Mouse (Mus musculus) thymus, adult 2 months (tissue): ENCODE measurements around the gene Gab1. TPM values are rescaled to one million over a fixed set of nuclear protein-coding genes. Genes with fewer than 3 reads are reported as not detected.
A peak's percentile ranks its signal among the peaks of the same experiment; 100 is the strongest.

Experiments used
- DNase-seq: peaks from one replicate; pipeline ENCODE4 v3.0.0; 2021
- H3K27ac ChIP-seq: fragments of 200-500 bp; 2 replicates; pipeline ENCODE4 v1.5.1; 2012; ENCODE audit warnings: low read length, control low read depth; ENCODE audit not compliant: control insufficient read depth, insufficient read depth
- H3K27me3 ChIP-seq: fragments of 200-500 bp; 2 replicates; pipeline ENCODE4 v1.6.1; 2012; ENCODE audit warnings: mild to moderate bottlenecking, low read length, moderate library complexity, mixed read lengths; ENCODE audit not compliant: control insufficient read depth, insufficient read depth
- H3K36me3 ChIP-seq: fragments of 200-500 bp; 2 replicates; pipeline ENCODE4 v1.6.1; 2012; ENCODE audit warnings: mild to moderate bottlenecking, low read length, moderate library complexity; ENCODE audit not compliant: control insufficient read depth, insufficient read depth
- H3K4me1 ChIP-seq: fragments of 200-500 bp; replicated peaks from 2 replicates; pipeline ENCODE4 v1.6.1; 2012; ENCODE audit warnings: low read length; ENCODE audit not compliant: control insufficient read depth, insufficient read depth
- H3K4me3 ChIP-seq: fragments of 200-500 bp; 2 replicates; pipeline ENCODE4 v1.5.1; 2012; ENCODE audit warnings: mild to moderate bottlenecking, low read length, control low read depth, moderate library complexity; ENCODE audit not compliant: control insufficient read depth, insufficient read depth
- CTCF ChIP-seq: fragments of 200-500 bp; IDR thresholded peaks from 2 replicates; pipeline ENCODE4 v1.5.1; 2012; ENCODE audit warnings: mild to moderate bottlenecking, control low read depth, low read length, moderate library complexity, borderline replicate concordance; ENCODE audit not compliant: control insufficient read depth, poor library complexity, insufficient read depth; ENCODE audit errors: extremely low read depth
- POLR2A ChIP-seq: fragments of 200-500 bp; IDR thresholded peaks from 2 replicates; pipeline ENCODE4 v1.6.1; 2012; ENCODE audit warnings: mild to moderate bottlenecking, low read length, control low read depth, moderate library complexity; ENCODE audit not compliant: control insufficient read depth, poor library complexity, insufficient read depth; ENCODE audit errors: extremely low read depth
- WGBS: fragments of 180-500 bp; shearing (Covaris S2); methylation state at CpG from one replicate; pipeline ENCODE4 v1.1.7; 2018; 5-methylcytosine and 5-hydroxymethylcytosine counted together
- polyA plus RNA-seq: library from polyadenylated mRNA; depleted of rRNA; stranded (reverse); fragments of >200 nt; gene quantifications from 2 replicates; pipeline ENCODE4 v1.2.3, GENCODE M21; 2012

The Gab1 gene
- polyA plus RNA-seq, 1 experiment: 8.9 TPM

GRCm38 (mm10) chr8:80772732-80773460, 107.4 kb downstream of the Gab1 start:
- Histone ChIP-seq H3K4me1 (no peaks in the 10 kb centered on the region), H3K4me3 (no peak overlapping the region), H3K36me3 (no peaks in the 10 kb centered on the region), H3K27me3 (no peaks in the 10 kb centered on the region), H3K27ac (no peak overlapping the region)
- TF ChIP-seq CTCF (no peak), POLR2A (no peak)
- no peak for DNase-seq
- 91% methylated on average over 4 of the region's 4 CpGs for WGBS

DNA sequence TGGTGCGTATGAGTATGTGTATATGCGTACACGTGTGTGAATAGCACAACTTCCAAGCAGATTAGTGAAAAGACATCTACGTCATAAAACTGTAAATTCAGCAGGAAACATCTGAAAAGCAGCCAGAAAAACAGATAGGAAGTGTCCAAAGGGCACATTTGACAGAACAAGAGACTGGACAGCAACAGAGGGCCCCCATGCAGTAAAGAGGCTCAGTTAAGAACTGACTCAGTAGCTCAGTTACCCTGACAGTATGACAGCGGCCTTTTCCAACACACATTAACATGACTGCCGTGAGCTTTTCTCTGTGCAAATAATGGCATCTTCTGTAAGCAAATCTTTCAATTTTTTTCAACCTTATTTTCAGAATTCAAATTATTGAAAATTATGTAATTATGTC, 111.9 kb downstream of the Gab1 start:
- Histone ChIP-seq H3K27ac (no peak overlapping the region), H3K36me3 (no peaks in the 10 kb centered on the region), H3K4me1 (no peaks in the 10 kb centered on the region), H3K4me3 (no peak overlapping the region), H3K27me3 (no peaks in the 10 kb centered on the region)
- WGBS: 99% methylated on average over 6 of the region's 6 CpGs
- no peak for TF ChIP-seq CTCF
- no peak for TF ChIP-seq POLR2A
- no peak for DNase-seq

DNA sequence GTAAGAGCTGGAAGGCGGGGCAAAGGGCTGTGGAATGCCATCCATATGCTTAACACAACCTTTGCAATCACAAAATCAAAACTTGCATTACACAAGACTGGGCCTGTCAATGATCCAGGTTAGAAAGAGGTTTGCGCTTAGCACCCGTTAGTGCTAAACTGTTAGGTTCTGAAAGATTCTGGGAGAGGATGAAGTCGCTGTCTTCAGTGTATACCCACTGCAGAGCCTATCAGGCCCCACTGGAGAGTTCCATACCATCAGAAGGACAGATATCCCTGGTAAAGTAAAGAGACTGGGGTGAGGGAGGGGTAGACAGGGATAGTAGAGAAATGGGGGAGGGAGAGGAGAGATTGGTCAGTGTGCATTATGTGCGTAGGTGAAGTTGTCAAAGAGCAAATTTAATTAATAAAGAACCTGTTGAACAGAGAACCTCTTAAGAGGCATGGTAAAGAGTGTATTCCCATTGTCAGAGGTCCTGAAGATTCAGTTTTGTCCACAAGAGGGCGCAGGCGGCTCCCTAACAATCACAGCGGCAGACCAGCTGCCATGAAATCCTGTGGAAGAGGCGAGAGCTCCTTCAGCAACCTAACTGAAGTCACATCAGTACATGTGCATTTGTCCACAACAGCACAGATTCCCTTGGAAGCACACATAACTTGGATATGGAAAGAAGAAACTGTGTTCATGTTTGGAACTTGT, 127.2 kb downstream of the Gab1 start:
- H3K27ac ChIP-seq: no peak overlapping the region
- H3K4me3 ChIP-seq: no peak overlapping the region
- peak; percentile 73; the same call in 1 of the 2 replicates for TF ChIP-seq CTCF
- no peak for TF ChIP-seq POLR2A
- DNase-seq: peak; percentile 74
- H3K36me3 ChIP-seq: no peaks in the 10 kb centered on the region
- 40% methylated on average over 9 of the region's 9 CpGs for WGBS
- H3K4me1 ChIP-seq: no peaks in the 10 kb centered on the region
- no peaks in the 10 kb centered on the region for H3K27me3 ChIP-seq

DNA sequence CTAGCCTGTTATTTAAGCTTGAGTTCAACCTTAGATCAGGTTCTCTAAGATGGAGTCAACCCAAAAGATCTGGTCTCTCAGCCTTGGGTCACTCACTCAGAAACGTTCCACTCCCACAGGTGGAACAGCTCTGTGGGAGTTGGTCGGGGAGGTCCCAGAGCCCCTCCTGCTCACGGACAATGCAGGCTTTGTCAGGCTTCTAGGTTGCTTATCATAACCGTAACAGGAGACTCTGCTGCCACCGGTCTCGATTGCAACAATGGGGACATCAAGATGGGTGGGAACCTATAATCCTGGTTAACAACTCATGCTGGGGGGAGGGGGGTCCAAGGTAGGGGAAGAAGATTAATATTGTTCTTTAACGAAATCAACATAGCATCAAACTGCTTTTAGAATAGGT, 127.9 kb downstream of the Gab1 start:
- no peaks in the 10 kb centered on the region for H3K27me3 ChIP-seq
- H3K4me1 ChIP-seq: no peaks in the 10 kb centered on the region
- no peak for DNase-seq
- H3K36me3 ChIP-seq: no peaks in the 10 kb centered on the region
- no peak overlapping the region for H3K27ac ChIP-seq
- no peak overlapping the region for H3K4me3 ChIP-seq
- TF ChIP-seq CTCF (no peak), POLR2A (no peak)
- whole genome bisulfite sequencing: 84% methylated on average over 7 of the region's 7 CpGs

GRCm38 (mm10) chr8:80749091-80749490, 131.2 kb downstream of the Gab1 start:
- 95% methylated on average over 4 of the region's 4 CpGs for WGBS
- Histone ChIP-seq H3K27ac (no peak overlapping the region), H3K27me3 (no peaks in the 10 kb centered on the region), H3K36me3 (no peaks in the 10 kb centered on the region), H3K4me1 (no peaks in the 10 kb centered on the region), H3K4me3 (no peak overlapping the region)
- no peak for DNase-seq
- no peak for TF ChIP-seq CTCF
- TF ChIP-seq POLR2A: no peak

GRCm38 (mm10) chr8:80739932-80740331, 140.4 kb downstream of the Gab1 start:
- peak overlapping the region; percentile 85 for H3K27ac ChIP-seq
- peaks cover 4% of the 10 kb centered on the region; the same call in 1 of the 2 replicates for H3K36me3 ChIP-seq
- DNase-seq: no peak
- TF ChIP-seq CTCF: no peak
- no peak for TF ChIP-seq POLR2A
- H3K4me1 ChIP-seq: peaks cover 8% of the 10 kb centered on the region
- 20% methylated on average over 14 of the region's 14 CpGs for WGBS
- H3K27me3 ChIP-seq: no peaks in the 10 kb centered on the region
- peak overlapping the region; percentile 45 for H3K4me3 ChIP-seq
